Mouse (Mus musculus): Measurements from ENCODE around the gene Rab21. TPM values are rescaled to one million over a fixed set of nuclear protein-coding genes. Genes with fewer than 3 reads are reported as not detected.

The Rab21 gene
- polyA plus RNA-seq, 1 experiment = 16.9 TPM

- H3K79me2 ChIP-seq (ENCODE audit: control insufficient read depth, insufficient read depth) = no peaks in the 10 kb centered on the region
- no peak for TF ChIP-seq MAX (IDR thresholded peaks at IDR 0.05; ENCODE audit: low read depth)
- TF ChIP-seq TCF3 (IDR thresholded peaks at IDR 0.05; ENCODE audit: insufficient read length, low read depth) = no peak
- no peak for TF ChIP-seq MYOD1 (IDR thresholded peaks at IDR 0.05; ENCODE audit: control insufficient read depth in 1 of 3, insufficient read length in 2 of 3, low read depth in 2 of 3)
- TF ChIP-seq SRF (IDR thresholded peaks at IDR 0.05; ENCODE audit: control insufficient read depth, insufficient read length, low read depth) = no peak
- TF ChIP-seq MYOG (IDR thresholded peaks at IDR 0.05; ENCODE audit: control insufficient read depth in 1 of 3, insufficient read depth in 1 of 3, insufficient read length in 2 of 3, low read depth in 2 of 3) = no peak
- no peak for TF ChIP-seq TCF12 (IDR thresholded peaks at IDR 0.05; ENCODE audit: insufficient read depth, poor library complexity, severe bottlenecking)
- TF ChIP-seq E2F4 (IDR thresholded peaks at IDR 0.05; ENCODE audit: insufficient read depth) = no peak
- no peak for TF ChIP-seq POLR2AphosphoS2 (IDR thresholded peaks at IDR 0.05; ENCODE audit: insufficient read length, low read depth)
- TF ChIP-seq USF1 (IDR thresholded peaks at IDR 0.05; ENCODE audit: low read depth) = no peak
- TF ChIP-seq CEBPB (IDR thresholded peaks at IDR 0.05; ENCODE audit: insufficient read depth, poor library complexity, severe bottlenecking) = no peak
- TF ChIP-seq REST (IDR thresholded peaks at IDR 0.05; ENCODE audit: insufficient read depth, insufficient read length) = no peak
- no peak for TF ChIP-seq POLR2A (IDR thresholded peaks at IDR 0.05; ENCODE audit: insufficient read length, low read depth)
- no peak overlapping the region for H3K4me3 ChIP-seq
- H3K36me3 ChIP-seq (ENCODE audit: control insufficient read depth, insufficient read depth) = peaks cover under 1% of the 10 kb centered on the region
- no peak overlapping the region for H3K4me2 ChIP-seq (ENCODE audit: low read depth)
- no peak overlapping the region for H3ac ChIP-seq (ENCODE audit: control insufficient read depth, insufficient read length)
- no peaks in the 10 kb centered on the region for H3K27me3 ChIP-seq (ENCODE audit: control insufficient read depth, insufficient read depth, insufficient read length)
Measured at GRCm38 (mm10) chr10:115350810-115351397, 35.5 kb upstream of the Rab21 start.

GRCm38 (mm10) chr10:115349509-115349908 is 34.1 kb upstream of the Rab21 start:
- TF ChIP-seq MYOG (IDR thresholded peaks at IDR 0.05; ENCODE audit: control insufficient read depth in 1 of 3, insufficient read depth in 1 of 3, insufficient read length in 2 of 3, low read depth in 2 of 3) (no peak), TCF12 (IDR thresholded peaks at IDR 0.05; ENCODE audit: insufficient read depth, poor library complexity, severe bottlenecking) (no peak), CEBPB (IDR thresholded peaks at IDR 0.05; ENCODE audit: insufficient read depth, poor library complexity, severe bottlenecking) (no peak), POLR2AphosphoS2 (IDR thresholded peaks at IDR 0.05; ENCODE audit: insufficient read length, low read depth) (no peak), USF1 (IDR thresholded peaks at IDR 0.05; ENCODE audit: low read depth) (no peak), E2F4 (IDR thresholded peaks at IDR 0.05; ENCODE audit: insufficient read depth) (no peak)
- Histone ChIP-seq H3K36me3 (ENCODE audit: control insufficient read depth, insufficient read depth) (peaks cover 4% of the 10 kb centered on the region), H3K4me2 (ENCODE audit: low read depth) (no peak overlapping the region), H3ac (ENCODE audit: control insufficient read depth, insufficient read length) (no peak overlapping the region), H3K27me3 (ENCODE audit: control insufficient read depth, insufficient read depth, insufficient read length) (no peaks in the 10 kb centered on the region), H3K4me3 (no peak overlapping the region), H3K79me2 (ENCODE audit: control insufficient read depth, insufficient read depth) (no peaks in the 10 kb centered on the region)

- H3K27me3 ChIP-seq (ENCODE audit: control insufficient read depth, insufficient read depth, insufficient read length) = no peaks in the 10 kb centered on the region
- H3K36me3 ChIP-seq (ENCODE audit: control insufficient read depth, insufficient read depth) = peaks cover 4% of the 10 kb centered on the region
- no peaks in the 10 kb centered on the region for H3K79me2 ChIP-seq (ENCODE audit: control insufficient read depth, insufficient read depth)
- H3K4me3 ChIP-seq = no peak overlapping the region
- no peak overlapping the region for H3K4me2 ChIP-seq (ENCODE audit: low read depth)
- TF ChIP-seq CEBPB (IDR thresholded peaks at IDR 0.05; ENCODE audit: insufficient read depth, poor library complexity, severe bottlenecking) (no peak), POLR2A (IDR thresholded peaks at IDR 0.05; ENCODE audit: insufficient read length, low read depth) (no peak), TCF3 (IDR thresholded peaks at IDR 0.05; ENCODE audit: insufficient read length, low read depth) (no peak), E2F4 (IDR thresholded peaks at IDR 0.05; ENCODE audit: insufficient read depth) (no peak), MAX (IDR thresholded peaks at IDR 0.05; ENCODE audit: low read depth) (no peak), SRF (IDR thresholded peaks at IDR 0.05; ENCODE audit: control insufficient read depth, insufficient read length, low read depth) (no peak), USF1 (IDR thresholded peaks at IDR 0.05; ENCODE audit: low read depth) (no peak)
- H3ac ChIP-seq (ENCODE audit: control insufficient read depth, insufficient read length) = no peak overlapping the region
Measured at GRCm38 (mm10) chr10:115349029-115349428, 33.6 kb upstream of the Rab21 start.

- Histone ChIP-seq H3ac (ENCODE audit: control insufficient read depth, insufficient read length) (no peak overlapping the region), H3K4me2 (ENCODE audit: low read depth) (no peak overlapping the region), H3K79me2 (ENCODE audit: control insufficient read depth, insufficient read depth) (no peaks in the 10 kb centered on the region), H3K4me3 (no peak overlapping the region), H3K27me3 (ENCODE audit: control insufficient read depth, insufficient read depth, insufficient read length) (no peaks in the 10 kb centered on the region), H3K36me3 (ENCODE audit: control insufficient read depth, insufficient read depth) (peaks cover 4% of the 10 kb centered on the region)
- no peak for TF ChIP-seq MYOD1 (IDR thresholded peaks at IDR 0.05; ENCODE audit: control insufficient read depth in 1 of 3, insufficient read length in 2 of 3, low read depth in 2 of 3)
- no peak for TF ChIP-seq TCF3 (IDR thresholded peaks at IDR 0.05; ENCODE audit: insufficient read length, low read depth)
Measured at GRCm38 (mm10) chr10:115348131-115348530, 32.7 kb upstream of the Rab21 start.

GRCm38 (mm10) chr10:115346444-115346843 is 31.1 kb upstream of the Rab21 start:
- Histone ChIP-seq H3K36me3 (ENCODE audit: control insufficient read depth, insufficient read depth) (peaks cover 4% of the 10 kb centered on the region), H3K4me3 (no peak overlapping the region), H3ac (ENCODE audit: control insufficient read depth, insufficient read length) (no peak overlapping the region), H3K79me2 (ENCODE audit: control insufficient read depth, insufficient read depth) (no peaks in the 10 kb centered on the region), H3K4me2 (ENCODE audit: low read depth) (no peak overlapping the region), H3K27me3 (ENCODE audit: control insufficient read depth, insufficient read depth, insufficient read length) (no peaks in the 10 kb centered on the region)
- no peak for TF ChIP-seq TCF12 (IDR thresholded peaks at IDR 0.05; ENCODE audit: insufficient read depth, poor library complexity, severe bottlenecking)
- no peak for TF ChIP-seq MYOG (IDR thresholded peaks at IDR 0.05; ENCODE audit: control insufficient read depth in 1 of 3, insufficient read depth in 1 of 3, insufficient read length in 2 of 3, low read depth in 2 of 3)
- TF ChIP-seq SRF (IDR thresholded peaks at IDR 0.05; ENCODE audit: control insufficient read depth, insufficient read length, low read depth) = no peak
- TF ChIP-seq E2F4 (IDR thresholded peaks at IDR 0.05; ENCODE audit: insufficient read depth) = no peak
- TF ChIP-seq MAX (IDR thresholded peaks at IDR 0.05; ENCODE audit: low read depth) = no peak
- no peak for TF ChIP-seq POLR2AphosphoS2 (IDR thresholded peaks at IDR 0.05; ENCODE audit: insufficient read length, low read depth)
- no peak for TF ChIP-seq MYOD1 (IDR thresholded peaks at IDR 0.05; ENCODE audit: control insufficient read depth in 1 of 3, insufficient read length in 2 of 3, low read depth in 2 of 3)
- no peak for TF ChIP-seq USF1 (IDR thresholded peaks at IDR 0.05; ENCODE audit: low read depth)
- no peak for TF ChIP-seq TCF3 (IDR thresholded peaks at IDR 0.05; ENCODE audit: insufficient read length, low read depth)
- no peak for TF ChIP-seq REST (IDR thresholded peaks at IDR 0.05; ENCODE audit: insufficient read depth, insufficient read length)
- TF ChIP-seq CEBPB (IDR thresholded peaks at IDR 0.05; ENCODE audit: insufficient read depth, poor library complexity, severe bottlenecking) = no peak
- no peak for TF ChIP-seq POLR2A (IDR thresholded peaks at IDR 0.05; ENCODE audit: insufficient read length, low read depth)
